Mouse (Mus musculus) spleen, adult 2 months (tissue): ENCODE measurements around the gene 2210408I21Rik.

ENCODE experiments used
- CTCF ChIP-seq: fragments of 200-500 bp; IDR thresholded peaks from 2 replicates; pipeline ENCODE4 v1.5.1; 2011; ENCODE audit warnings: mild to moderate bottlenecking, inconsistent platforms; ENCODE audit not compliant: insufficient read depth, insufficient read length, insufficient replicate concordance; ENCODE audit errors: extremely low read depth
- POLR2A ChIP-seq: fragments of 200-500 bp; IDR thresholded peaks from 2 replicates; pipeline ENCODE4 v1.6.1; 2011; ENCODE audit warnings: low read depth, low read length, inconsistent platforms

- TF ChIP-seq POLR2A (no peak), CTCF (no peak)
Observed at GRCm38 (mm10) chr13:77594011-77594410, 458.7 kb downstream of the 2210408I21Rik start.
